Mouse (Mus musculus) heart, postnatal 0 days (tissue): ENCODE measurements around the gene Ascl3.

ENCODE experiments used
- CTCF ChIP-seq: IDR thresholded peaks from 2 replicates; pipeline ENCODE4 v1.5.1; 2016; ENCODE audit warnings: antibody characterized with exemption, control low read depth, low read depth
- EP300 ChIP-seq: IDR thresholded peaks from 2 replicates; pipeline ENCODE4 v1.6.1; 2016; ENCODE audit warnings: antibody characterized with exemption, low read depth

DNA sequence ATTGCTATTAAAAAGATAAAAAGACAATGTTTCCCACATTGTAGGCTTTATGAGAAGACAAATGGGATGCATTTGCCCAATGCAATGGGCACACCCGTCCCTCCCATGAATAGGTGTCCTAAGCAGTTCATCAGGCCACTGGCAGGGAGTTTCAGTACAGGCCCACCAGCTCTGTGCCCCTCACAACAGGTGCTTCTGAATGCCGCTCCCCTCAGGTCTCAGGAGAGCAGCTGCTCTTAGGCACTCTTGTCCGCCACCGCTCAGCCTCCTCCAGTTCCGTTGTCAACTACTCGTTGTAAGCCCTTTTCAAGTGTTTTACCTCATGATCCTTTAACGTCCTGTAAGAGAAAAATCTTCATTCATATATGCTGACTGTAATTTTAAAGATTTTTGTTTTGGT, 19.3 kb downstream of the Ascl3 start:
- TF ChIP-seq EP300 (no peak), CTCF (no peak)
